Mouse (Mus musculus): ENCODE results near the gene Ticrr. TPM values are rescaled to one million over a fixed set of nuclear protein-coding genes. Genes with fewer than 3 reads are reported as not detected.

Ticrr gene
- polyA plus RNA-seq, 2 experiments from 2014 or later: 1.9 to 2.3 TPM

DNA sequence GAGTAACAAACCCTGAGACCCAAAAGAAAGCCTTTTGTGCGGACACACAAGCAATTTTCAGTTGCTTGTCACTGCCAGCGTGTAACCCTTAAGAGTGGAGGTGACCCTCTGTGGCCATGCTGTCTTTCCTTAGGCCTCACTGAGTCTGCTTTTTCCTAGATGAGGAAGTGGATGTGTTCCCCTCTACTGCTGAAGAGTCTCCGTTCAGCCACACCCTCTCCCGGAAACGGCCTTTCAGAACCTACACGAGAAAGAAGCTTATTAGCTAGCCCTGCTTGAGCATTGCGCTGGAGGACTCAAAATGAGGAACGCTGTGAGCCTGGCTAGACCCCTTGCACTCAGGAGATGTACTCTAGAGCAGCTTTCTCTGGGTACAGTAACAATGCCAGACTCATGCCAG lies 36.5 kb downstream of the Ticrr start:
- ATAC-seq: no peak

- ATAC-seq: no peak
Measured at GRCm38 (mm10) chr7:79702755-79703154, 42.8 kb downstream of the Ticrr start.

DNA sequence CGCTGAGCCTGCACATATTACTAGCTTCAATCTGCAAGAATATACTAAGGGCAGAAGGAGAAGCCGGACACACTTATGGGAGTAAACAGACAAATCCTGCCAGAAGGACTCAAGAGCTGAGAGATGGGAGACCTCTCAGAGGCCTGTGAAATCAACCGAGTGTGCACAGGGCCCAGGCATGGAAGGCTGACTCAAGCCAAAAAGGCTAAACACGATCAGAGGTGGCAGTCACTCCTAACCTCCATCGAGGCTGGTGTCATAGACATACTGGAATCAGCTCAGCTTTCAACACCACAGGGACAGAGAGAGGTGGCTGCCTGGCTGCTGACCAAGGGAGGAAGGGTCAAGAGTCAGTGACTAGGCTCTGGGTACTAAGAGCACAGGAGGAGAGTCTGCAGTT lies 45.2 kb downstream of the Ticrr start:
- no peak for ATAC-seq

- ATAC-seq: no peak
Measured at GRCm38 (mm10) chr7:79710130-79710607, 50.2 kb downstream of the Ticrr start.

DNA sequence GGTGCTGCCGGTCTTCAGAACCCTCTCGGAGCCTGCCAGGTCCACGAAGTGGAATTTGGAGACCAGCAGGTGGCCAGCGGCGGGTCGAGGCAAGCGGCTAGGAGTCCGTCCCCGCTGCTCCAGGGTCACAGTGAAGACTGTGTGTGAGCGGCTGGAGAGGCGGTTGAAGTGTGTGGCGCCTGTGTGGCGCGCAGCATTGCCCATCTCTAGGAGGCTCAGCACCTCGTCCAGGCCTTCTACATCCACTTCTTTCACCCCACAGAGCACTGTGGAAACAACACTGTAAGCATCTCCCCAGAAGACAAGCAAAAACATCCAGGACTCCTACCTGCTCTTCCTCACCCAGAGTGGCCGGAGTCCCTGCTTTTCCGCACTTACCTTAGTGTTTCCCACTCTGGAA lies 50.8 kb downstream of the Ticrr start:
- ATAC-seq: no peak

DNA sequence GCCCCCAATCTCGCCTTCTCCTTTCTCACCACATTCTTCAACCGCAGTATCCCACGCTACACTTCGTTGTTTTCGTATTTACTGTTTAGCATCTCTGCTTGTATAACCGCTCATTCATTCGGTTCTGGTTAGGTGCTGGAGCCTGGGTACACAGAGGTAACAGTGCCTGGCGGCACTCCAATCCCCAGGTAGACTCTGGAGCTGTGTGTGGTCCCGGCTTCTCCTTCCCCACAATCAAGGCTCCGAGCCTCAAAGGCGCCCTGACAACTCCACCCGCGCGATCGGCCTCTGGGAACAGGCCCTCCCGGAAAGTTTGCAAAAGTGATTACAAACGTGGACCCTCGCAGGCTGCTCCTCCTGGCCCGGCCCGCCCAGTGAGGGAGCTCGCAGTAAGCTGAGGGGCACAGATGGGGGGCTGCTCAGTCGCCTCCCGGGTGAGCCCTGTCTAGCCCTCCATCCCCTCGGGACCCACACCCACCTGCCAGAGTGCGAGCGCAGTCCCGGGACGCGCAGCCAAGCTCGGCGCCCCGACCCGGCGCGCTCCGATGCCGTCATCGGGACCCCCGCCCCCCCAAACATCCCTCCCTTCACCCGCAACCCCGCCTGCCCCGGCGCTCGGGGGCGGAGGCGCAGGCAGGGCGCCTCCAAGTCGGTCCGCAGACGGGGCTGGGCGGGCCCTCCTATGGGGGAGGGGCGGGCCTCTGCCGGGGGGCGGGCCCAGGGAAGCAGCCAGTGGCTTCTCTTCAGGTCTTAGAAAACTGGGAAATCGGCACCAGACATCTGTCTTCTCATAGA lies 55.4 kb downstream of the Ticrr start, which contains the start of gene Kif7:
Gene Kif7, minus strand, starts transcription at position 534 of the 795 bp plus-strand sequence.
- ATAC-seq: peak; percentile 77

DNA sequence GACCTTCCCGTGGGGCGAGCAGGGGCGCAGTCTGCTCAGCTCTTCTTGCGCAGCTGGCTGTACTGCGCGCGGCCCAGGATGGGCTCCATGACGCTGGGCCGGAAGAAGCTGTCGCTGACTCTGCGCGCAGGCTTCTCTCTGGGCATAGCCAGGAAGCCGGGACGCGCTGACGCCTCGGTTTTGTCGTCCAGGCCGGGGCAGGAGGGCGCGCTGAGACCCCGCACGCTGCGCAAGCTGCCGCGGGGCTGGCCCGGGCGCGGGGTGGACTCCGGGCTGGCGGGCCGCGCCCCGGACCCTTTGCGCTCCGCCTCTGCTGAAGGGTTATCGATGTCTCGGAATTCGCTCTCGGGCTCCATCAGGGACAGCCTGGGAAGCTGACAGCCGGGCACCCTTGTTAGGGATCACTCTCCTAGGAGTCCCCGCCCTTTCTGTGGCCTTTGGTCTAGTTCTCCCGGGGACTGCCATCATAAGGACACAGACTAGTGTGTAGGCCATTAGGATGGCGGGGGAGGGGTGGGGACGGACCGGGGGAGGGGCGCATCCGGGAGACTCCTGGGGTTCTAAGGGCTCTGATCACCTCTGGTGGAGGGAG lies 61.5 kb downstream of the Ticrr start:
- peak; percentile 94 for ATAC-seq

- ATAC-seq: no peak
Measured at GRCm38 (mm10) chr7:79727091-79727490, 67.1 kb downstream of the Ticrr start.

- peak; percentile 76 for ATAC-seq
Measured at GRCm38 (mm10) chr7:79728219-79728618, 68.2 kb downstream of the Ticrr start.

DNA sequence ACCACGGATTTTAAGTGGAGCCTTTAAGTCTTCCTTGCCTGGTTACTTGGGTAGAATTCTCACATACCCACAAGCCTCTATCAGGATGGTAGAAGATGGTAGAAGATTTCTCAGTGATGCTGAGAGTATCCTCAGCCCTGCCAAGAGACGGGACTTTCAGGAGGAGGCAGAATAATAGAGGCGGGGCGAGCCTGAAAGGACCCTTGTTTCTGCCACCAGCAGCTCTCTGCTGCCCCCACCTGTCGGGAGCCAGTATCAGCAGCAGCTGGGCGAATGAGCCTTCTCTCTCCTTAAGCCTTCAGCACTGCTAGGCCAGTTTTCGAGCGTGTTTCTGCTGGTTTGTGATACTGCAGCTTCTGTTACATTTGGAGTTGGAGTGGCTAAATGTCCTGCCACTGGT lies 69.2 kb downstream of the Ticrr start:
- peak; percentile 44 for ATAC-seq

GRCm38 (mm10) chr7:79729743-79730370 lies 69.9 kb downstream of the Ticrr start:
- no peak for ATAC-seq

GRCm38 (mm10) chr7:79731438-79731837 lies 71.4 kb downstream of the Ticrr start:
- ATAC-seq: no peak

- ATAC-seq: no peak
Measured at GRCm38 (mm10) chr7:79732622-79733021, 72.6 kb downstream of the Ticrr start, which contains the start of gene Plin1. Gene Plin1, minus strand, starts transcription at chr7:79732903.

DNA sequence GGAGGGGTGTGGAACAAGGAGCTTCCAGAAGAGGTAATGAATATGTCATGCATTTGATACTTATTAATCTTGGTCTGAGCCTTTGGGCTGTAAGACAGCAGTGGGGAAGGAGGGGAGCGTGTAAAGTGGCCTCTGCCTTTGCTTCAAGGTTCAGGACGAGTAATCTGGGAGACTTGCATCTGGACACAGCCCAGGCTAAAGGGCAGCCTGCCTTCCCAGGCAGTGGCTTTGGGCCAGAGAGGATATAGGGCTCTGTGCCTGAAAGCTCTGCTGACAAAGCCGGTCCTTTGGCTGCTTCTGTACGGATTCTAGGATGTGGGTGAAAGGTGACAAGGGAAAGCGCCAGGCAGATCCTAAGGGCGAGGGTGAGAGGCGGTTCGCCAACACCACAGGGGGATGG lies 74.6 kb downstream of the Ticrr start:
- ATAC-seq: no peak

DNA sequence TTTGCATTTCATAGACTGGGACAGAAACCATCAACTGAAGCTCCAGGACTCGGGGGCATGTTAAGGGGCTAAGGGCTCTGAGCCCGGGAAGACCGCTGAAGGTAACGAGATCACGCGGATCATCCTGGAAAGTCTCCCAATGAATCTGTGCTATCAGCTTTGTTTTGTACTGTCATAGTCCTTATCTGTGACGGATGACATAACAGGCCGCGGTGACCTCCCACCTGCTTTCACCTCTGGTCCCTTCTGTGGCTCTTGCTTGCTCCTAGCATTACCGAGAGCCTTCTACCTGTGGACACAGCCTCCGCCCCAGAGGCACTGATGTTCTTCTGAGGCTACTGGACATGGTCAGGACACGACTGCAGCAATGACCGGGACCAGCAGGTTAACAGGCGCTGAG lies 76.5 kb downstream of the Ticrr start:
- ATAC-seq: no peak

- no peak for ATAC-seq
Measured at GRCm38 (mm10) chr7:79738913-79739312, 78.9 kb downstream of the Ticrr start.

DNA sequence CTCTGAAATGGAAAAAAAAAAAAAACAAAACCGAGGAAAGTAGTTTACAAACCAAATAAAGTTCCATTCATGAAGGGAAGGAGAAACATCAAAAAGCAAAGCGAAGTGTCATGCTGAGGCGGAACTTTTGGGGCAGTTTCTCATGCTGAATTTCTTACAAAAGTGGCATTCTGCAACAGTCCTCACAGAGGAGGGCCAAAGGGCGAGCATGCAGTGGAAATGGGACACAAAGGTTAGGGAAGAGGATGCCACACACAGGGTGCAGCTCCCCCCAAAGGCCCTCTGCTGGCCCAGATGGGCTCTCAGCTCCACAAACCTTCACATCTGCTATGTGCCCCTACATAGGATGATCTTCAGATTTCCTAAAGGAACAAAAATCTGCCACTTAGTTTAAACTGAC lies 80.3 kb downstream of the Ticrr start:
- ATAC-seq: no peak

DNA sequence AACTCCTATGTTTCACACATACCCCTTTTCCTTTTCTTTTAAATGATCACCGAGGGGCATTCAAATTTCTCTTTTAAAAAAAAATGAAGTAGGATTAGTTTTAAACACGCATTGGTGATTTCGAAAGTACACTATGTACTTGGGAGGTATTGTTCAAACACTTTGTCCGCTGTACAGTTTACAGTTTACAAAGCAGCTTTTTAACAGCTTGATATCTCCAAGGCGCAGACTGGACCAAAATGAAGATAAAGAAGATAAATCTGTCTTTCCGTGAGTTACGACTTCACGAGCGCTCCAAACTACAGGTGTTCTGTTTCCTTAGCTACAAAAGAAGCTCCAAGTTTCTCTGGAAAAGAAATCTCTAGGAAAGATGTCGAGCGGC lies 82.3 kb downstream of the Ticrr start:
- ATAC-seq: peak; percentile 8

DNA sequence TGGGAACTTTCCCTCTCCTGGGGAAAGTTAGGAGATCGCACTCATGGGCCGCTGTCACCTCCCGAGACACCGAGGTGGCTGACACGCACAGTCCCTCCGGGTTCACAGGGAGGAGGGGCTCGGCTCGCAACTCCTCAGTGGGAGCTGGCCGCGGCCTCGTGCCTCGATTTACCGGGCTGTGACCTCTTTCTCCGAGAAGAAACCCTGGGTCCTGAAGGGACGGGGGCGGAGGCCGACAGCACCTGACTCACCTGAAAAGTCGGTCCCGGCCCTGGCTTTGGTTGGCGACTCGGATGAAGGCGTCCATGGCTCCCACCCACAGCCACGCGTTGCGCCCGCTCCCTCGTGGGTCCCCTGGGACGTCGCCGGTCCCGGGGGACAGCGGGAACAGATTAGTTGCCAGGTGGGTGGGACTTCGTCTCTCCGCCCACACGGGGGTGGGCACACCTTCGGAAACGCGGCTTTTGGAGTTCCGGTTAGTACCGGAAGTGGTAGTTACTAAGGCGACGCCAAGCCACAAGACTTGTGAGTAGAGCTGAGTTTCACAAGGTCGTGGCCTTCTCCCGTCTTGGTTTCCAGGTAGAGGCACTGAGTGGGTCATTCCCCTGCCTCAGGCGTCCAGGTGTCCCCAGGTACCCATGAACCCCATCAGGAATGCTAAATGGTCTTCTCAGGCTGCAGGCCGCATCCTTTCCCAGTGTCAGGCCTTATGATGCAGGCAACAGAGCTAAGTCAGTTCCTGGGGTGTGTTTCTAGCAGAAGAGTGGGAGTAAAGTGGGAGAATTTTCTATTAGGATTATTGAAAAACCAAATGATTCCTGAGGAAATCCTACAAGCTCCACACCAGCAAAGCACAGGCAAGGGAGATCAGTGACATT lies 82.9 kb downstream of the Ticrr start, which contains the start of the genes Pex11a and Wdr93:
Gene Pex11a, minus strand, starts transcription at position 473 of the 878 bp plus-strand sequence.
Gene Wdr93, plus strand, starts transcription at position 505 of the 878 bp plus-strand sequence.
- peak; percentile 95 for ATAC-seq

DNA sequence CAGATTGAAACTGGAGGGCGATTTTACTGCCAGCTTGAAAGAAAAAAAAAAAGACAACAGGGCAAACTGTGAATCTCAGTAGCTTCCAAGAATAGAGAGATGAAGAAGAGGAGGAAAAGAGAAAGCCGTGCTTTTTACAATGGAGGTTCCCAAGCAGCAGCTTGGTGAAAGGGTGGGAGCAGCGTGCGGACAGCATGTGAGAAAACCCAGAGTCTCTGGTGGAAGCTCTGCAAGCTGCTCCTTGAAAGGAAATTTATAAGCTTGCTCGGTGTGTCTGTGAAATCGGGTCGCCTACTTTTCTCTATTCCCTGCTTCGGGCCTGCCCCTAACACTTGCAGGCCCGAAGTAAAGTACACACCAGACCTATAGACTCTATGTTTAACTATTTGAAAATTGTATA lies 84.1 kb downstream of the Ticrr start:
- no peak for ATAC-seq

GRCm38 (mm10) chr7:79744585-79744984 lies 84.6 kb downstream of the Ticrr start:
- no peak for ATAC-seq

- no peak for ATAC-seq
Measured at GRCm38 (mm10) chr7:79747659-79748058, 87.7 kb downstream of the Ticrr start.
